Mouse (Mus musculus) CH12.LX (cell line): ENCODE measurements around the gene Oasl1.

Experiments used
- E2F4 ChIP-seq: IDR thresholded peaks from 2 replicates; pipeline ENCODE4 v1.6.1; 2011; ENCODE audit warnings: low read depth, low read length, improper control_type of control experiment; ENCODE audit not compliant: insufficient replicate concordance
- MYC ChIP-seq: IDR thresholded peaks from 2 replicates; pipeline ENCODE4 v1.6.1; 2011; ENCODE audit warnings: low read depth, mild to moderate bottlenecking, improper control_type of control experiment, low read length
- POLR2A ChIP-seq: IDR thresholded peaks from 2 replicates; pipeline ENCODE4 v1.6.1; 2011; ENCODE audit warnings: low read depth, mild to moderate bottlenecking, improper control_type of control experiment, low read length

- TF ChIP-seq E2F4: no peak
- TF ChIP-seq POLR2A: no peak
- TF ChIP-seq MYC: peak; percentile 90
These were observed 1.3 kb upstream of the Oasl1 start for GRCm38 (mm10) chr5:114921551-114922365.
